Mouse (Mus musculus): ENCODE measurements around the gene Gorasp1.

DNA sequence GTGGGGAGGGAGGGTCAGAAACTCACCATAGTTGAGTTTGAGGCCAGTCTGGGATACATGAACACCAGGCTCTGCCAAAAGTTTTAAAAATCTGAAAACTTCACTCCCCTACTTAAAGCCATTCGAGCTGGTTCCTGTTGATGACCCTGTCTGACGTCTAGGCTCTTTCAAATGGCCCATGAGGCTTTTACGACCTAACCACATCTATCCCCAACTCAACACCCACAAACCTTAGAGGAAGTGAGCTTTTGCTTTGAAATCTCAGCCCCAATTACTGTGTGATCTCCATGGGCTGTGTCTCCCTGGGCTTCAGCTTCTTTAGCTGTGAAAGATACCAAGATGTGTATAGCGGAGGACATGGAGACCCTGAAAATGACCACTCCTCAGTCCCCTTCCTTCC is 1.1 kb upstream of the Gorasp1 start:
- TF ChIP-seq POLR2A (IDR thresholded peaks at IDR 0.05; ENCODE audit: insufficient read depth, low read depth, low read length) (no peak), CTCF (IDR thresholded peaks at IDR 0.05) (no peak)

Data from heart, adult 2 months (tissue).